Mouse (Mus musculus): ENCODE data around the gene Hdac5. TPM values are rescaled to one million over a fixed set of nuclear protein-coding genes. Genes with fewer than 3 reads are reported as not detected.

The Hdac5 gene
- polyA plus RNA-seq, 1 experiment from 2014 or later, result 70.0 TPM

DNA sequence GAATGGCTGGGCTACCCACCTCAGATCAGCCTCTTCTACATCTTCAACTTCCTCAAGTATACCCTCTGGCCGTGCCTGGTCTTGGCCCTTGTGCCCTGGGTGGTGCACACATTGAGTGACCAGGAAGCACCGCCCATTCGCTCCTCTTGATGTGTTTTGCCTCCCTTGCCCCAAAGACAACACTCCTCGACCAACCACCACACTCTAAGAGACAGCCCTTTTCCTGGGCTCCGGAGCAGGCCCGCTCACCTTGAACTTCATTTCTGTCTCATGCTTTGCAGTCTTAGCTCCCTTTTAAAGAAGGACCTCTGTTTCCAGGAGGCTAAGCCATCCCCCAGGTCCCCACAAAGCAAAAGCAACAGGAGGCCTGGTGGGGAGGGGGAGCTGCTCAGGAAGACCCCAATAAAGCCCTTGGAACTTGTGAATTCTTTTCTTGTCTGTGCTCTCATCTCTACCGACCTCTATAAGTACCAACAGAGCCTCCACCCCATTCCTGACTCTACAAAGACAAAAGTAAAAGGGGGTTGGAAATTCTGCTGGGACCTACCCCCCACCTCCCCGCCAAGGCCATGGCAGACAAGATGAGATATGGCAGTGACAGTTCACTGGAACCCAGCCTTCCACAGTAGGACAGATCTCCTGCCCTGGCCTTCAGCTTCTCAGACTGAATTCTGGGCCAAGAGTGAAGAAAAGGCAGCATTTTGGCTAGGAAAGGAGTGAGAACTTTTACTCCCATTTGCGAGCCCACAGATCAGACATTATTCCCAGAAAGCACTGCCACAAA is 36.1 kb downstream of the Hdac5 start:
- no peak overlapping the region for H3K27ac ChIP-seq
- no peaks in the 10 kb centered on the region for H3K9me3 ChIP-seq
- H3K4me1 ChIP-seq, result peaks cover 12% of the 10 kb centered on the region
- ATAC-seq (ENCODE audit: insufficient number of reproducible peaks, insufficient read depth, low FRiP score, low TSS enrichment), result no peak
- peaks cover 63% of the 10 kb centered on the region for H3K36me3 ChIP-seq
- no peak overlapping the region for H3K4me2 ChIP-seq (replicated peaks)
- H3K4me3 ChIP-seq, result no peak overlapping the region
- 85% methylated on average over 9 of the region's 9 CpGs for WGBS
- no peak overlapping the region for H3K9ac ChIP-seq
- no peaks in the 10 kb centered on the region for H3K27me3 ChIP-seq

- no peaks in the 10 kb centered on the region for H3K27me3 ChIP-seq
- peaks cover 13% of the 10 kb centered on the region for H3K4me1 ChIP-seq
- H3K9ac ChIP-seq, result peak overlapping the region; percentile 19; the same call in 1 of the 2 replicates
- H3K27ac ChIP-seq, result no peak overlapping the region
- ATAC-seq (ENCODE audit: insufficient number of reproducible peaks, insufficient read depth, low FRiP score, low TSS enrichment), result no peak
- WGBS, result 41% methylated on average over 4 of the region's 4 CpGs
- H3K4me2 ChIP-seq (replicated peaks), result peak overlapping the region; percentile 84
- peaks cover 36% of the 10 kb centered on the region for H3K36me3 ChIP-seq
- H3K9me3 ChIP-seq, result no peaks in the 10 kb centered on the region
- H3K4me3 ChIP-seq, result peak overlapping the region; percentile 59; the same call in 1 of the 2 replicates
Observed at GRCm38 (mm10) chr11:102190848-102191247, 39.1 kb downstream of the Hdac5 start.

GRCm38 (mm10) chr11:102189461-102190436 is 40.2 kb downstream of the Hdac5 start, which contains the start of gene G6pc3:
TSS of gene G6pc3 (plus strand) at chr11:102189620.
- Histone ChIP-seq H3K27ac (peak within 1 kb of the TSS; percentile 63), H3K27me3 (no peaks in the 10 kb centered on the region), H3K4me3 (peak within 1 kb of the TSS; percentile 59), H3K36me3 (peaks cover 26% of the 10 kb centered on the region), H3K4me1 (peaks cover 16% of the 10 kb centered on the region), H3K9me3 (no peaks in the 10 kb centered on the region), H3K4me2 (replicated peaks) (peak within 1 kb of the TSS; percentile 84), H3K9ac (peak within 1 kb of the TSS; percentile 67)
- 2% methylated on average over 50 of the region's 50 CpGs for WGBS
- peak; percentile 81 for ATAC-seq (ENCODE audit: insufficient number of reproducible peaks, insufficient read depth, low FRiP score, low TSS enrichment)

DNA sequence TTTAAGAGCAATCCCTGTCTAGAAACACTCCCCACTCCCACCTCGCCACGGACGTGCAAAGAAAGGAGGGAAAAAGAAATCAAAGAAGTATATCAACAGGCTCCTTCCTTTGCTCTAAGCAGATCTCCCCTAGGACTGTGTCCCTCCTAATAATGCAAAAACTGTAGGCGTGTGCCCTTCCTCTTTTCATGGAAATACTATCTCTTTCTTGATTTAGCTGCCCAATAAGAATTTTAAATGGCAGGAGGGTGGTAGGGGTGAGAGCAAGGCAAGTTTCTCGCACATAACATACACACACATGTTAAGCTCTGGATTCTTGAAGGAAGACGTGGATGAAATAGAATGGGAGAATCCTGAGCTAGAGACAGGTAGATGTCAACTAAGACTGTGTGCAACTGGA is 41.0 kb downstream of the Hdac5 start:
- H3K27me3 ChIP-seq, result no peaks in the 10 kb centered on the region
- H3K4me3 ChIP-seq, result peak overlapping the region; percentile 59
- H3K9me3 ChIP-seq, result no peaks in the 10 kb centered on the region
- peaks cover 19% of the 10 kb centered on the region for H3K4me1 ChIP-seq
- peak overlapping the region; percentile 67 for H3K9ac ChIP-seq
- peak overlapping the region; percentile 63 for H3K27ac ChIP-seq
- WGBS, result 69% methylated on average over 6 of the region's 6 CpGs
- H3K36me3 ChIP-seq, result peaks cover 19% of the 10 kb centered on the region
- ATAC-seq (ENCODE audit: insufficient number of reproducible peaks, insufficient read depth, low FRiP score, low TSS enrichment), result no peak
- H3K4me2 ChIP-seq (replicated peaks), result peak overlapping the region; percentile 84

DNA sequence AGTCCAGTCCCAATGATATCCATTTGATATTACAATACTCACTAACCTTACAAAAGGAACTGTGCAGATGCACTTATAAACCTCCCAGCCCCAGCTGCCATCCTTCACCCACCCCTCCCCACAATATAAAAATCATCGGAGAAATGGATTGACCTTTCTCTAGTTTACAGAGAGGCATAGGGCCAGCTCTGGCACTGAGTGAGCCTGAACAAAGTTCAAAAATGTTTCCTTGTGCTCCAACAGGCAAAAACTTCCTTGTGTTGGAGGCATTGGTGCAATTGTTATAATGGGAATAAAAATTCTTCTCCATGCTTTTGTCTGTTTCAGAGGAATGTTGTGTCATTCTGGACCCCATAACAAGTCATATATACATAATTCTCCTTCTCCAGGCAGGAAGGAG is 43.7 kb downstream of the Hdac5 start:
- Histone ChIP-seq H3K27me3 (no peaks in the 10 kb centered on the region), H3K4me2 (replicated peaks) (no peak overlapping the region), H3K36me3 (peaks cover 11% of the 10 kb centered on the region), H3K4me3 (0 out of 2 replicates have a peak overlapping the region, but pooled peaks have one; percentile 92), H3K9me3 (no peaks in the 10 kb centered on the region), H3K27ac (no peak overlapping the region), H3K9ac (no peak overlapping the region), H3K4me1 (peaks cover 27% of the 10 kb centered on the region)
- WGBS, result 90% methylated on average over 1 of the region's 1 CpGs
- no peak for ATAC-seq (ENCODE audit: insufficient number of reproducible peaks, insufficient read depth, low FRiP score, low TSS enrichment)

DNA sequence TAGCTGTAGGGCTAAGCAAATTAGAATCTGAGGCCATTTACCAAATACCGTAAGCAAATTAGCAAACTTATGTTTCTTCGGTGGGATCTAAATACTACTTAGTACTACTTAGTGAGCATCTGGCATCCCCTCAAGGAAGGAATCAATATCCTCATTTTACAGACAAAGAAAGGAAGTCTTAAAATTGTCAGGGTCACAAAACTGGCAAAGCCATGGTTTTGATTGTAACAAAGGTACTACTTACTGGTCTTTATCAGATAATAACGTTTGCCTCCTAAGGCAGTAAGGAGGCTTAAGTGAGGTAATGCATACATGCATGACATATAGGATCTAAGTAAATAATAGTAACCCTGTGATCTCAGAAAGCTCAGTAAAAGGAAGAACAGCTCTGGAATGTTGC is 44.3 kb downstream of the Hdac5 start:
- 49% methylated on average over 3 of the region's 3 CpGs for WGBS
- no peak for ATAC-seq (ENCODE audit: insufficient number of reproducible peaks, insufficient read depth, low FRiP score, low TSS enrichment)
- H3K9ac ChIP-seq, result no peak overlapping the region

GRCm38 (mm10) chr11:102184646-102185495 is 45.1 kb downstream of the Hdac5 start, which contains the start of gene Lsm12:
TSS of gene Lsm12 (minus strand) at chr11:102185296.
- Histone ChIP-seq H3K27me3 (no peaks in the 10 kb centered on the region), H3K27ac (peak within 1 kb of the TSS; percentile 92), H3K36me3 (peaks cover 14% of the 10 kb centered on the region), H3K9ac (peak within 1 kb of the TSS; percentile 89), H3K9me3 (no peaks in the 10 kb centered on the region), H3K4me2 (replicated peaks) (peak within 1 kb of the TSS; percentile 65), H3K4me3 (peak within 1 kb of the TSS; percentile 92), H3K4me1 (peaks cover 17% of the 10 kb centered on the region)
- 1% methylated on average over 68 of the region's 70 CpGs for WGBS
- ATAC-seq (ENCODE audit: insufficient number of reproducible peaks, insufficient read depth, low FRiP score, low TSS enrichment), result peak; percentile 67

More for the DNA sequence above, 44.3 kb downstream of the Hdac5 start:
- Histone ChIP-seq H3K36me3 (peaks cover 14% of the 10 kb centered on the region), H3K4me3 (peak overlapping the region; percentile 92), H3K4me1 (peaks cover 21% of the 10 kb centered on the region), H3K27me3 (no peaks in the 10 kb centered on the region), H3K4me2 (replicated peaks) (peak overlapping the region; percentile 65), H3K27ac (0 out of 2 replicates have a peak overlapping the region, but pooled peaks have one; percentile 92), H3K9me3 (no peaks in the 10 kb centered on the region)

GRCm38 (mm10) chr11:102184253-102184645 is 45.7 kb downstream of the Hdac5 start:
- 6% methylated on average over 7 of the region's 7 CpGs for WGBS
- no peaks in the 10 kb centered on the region for H3K27me3 ChIP-seq

DNA sequence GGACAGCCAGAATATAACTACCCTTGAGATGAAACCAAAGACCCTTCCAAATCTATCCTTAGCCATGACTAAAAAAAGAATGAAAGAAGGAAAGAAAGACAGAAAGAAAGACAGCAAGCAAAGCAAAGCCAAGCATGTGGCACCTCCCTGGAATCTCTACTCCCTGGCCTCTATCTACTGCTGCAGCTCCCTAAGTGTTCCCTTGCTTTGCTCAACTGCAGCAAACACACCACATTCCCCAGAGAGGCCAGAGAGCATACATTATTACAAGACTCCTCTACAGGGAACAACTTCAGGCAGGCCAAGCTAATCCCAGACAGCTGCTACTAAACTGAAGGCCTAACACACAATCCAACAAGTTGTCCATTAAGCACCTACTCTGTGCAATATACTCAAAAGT is 50.1 kb downstream of the Hdac5 start:
- Histone ChIP-seq H3K9ac (no peak overlapping the region), H3K36me3 (peaks cover 44% of the 10 kb centered on the region)

More at GRCm38 (mm10) chr11:102184253-102184645, 45.7 kb downstream of the Hdac5 start:
- H3K27ac ChIP-seq, result peak overlapping the region; percentile 92
- H3K4me3 ChIP-seq, result peak overlapping the region; percentile 92
- H3K9ac ChIP-seq, result peak overlapping the region; percentile 89
- peak overlapping the region; percentile 65 for H3K4me2 ChIP-seq (replicated peaks)
- peaks cover 14% of the 10 kb centered on the region for H3K36me3 ChIP-seq
- H3K9me3 ChIP-seq, result no peaks in the 10 kb centered on the region
- ATAC-seq (ENCODE audit: insufficient number of reproducible peaks, insufficient read depth, low FRiP score, low TSS enrichment), result no peak
- peaks cover 17% of the 10 kb centered on the region for H3K4me1 ChIP-seq

GRCm38 (mm10) chr11:102168689-102169088 is 61.3 kb downstream of the Hdac5 start:
- no peaks in the 10 kb centered on the region for H3K27me3 ChIP-seq
- H3K4me1 ChIP-seq, result no peaks in the 10 kb centered on the region
- WGBS, result 84% methylated on average over 5 of the region's 5 CpGs
- peaks cover 50% of the 10 kb centered on the region for H3K36me3 ChIP-seq
- no peaks in the 10 kb centered on the region for H3K9me3 ChIP-seq
- no peak overlapping the region for H3K4me3 ChIP-seq
- H3K27ac ChIP-seq, result no peak overlapping the region
- no peak overlapping the region for H3K4me2 ChIP-seq (replicated peaks)
- H3K9ac ChIP-seq, result no peak overlapping the region
- no peak for ATAC-seq (ENCODE audit: insufficient number of reproducible peaks, insufficient read depth, low FRiP score, low TSS enrichment)

More for the DNA sequence above, 50.1 kb downstream of the Hdac5 start:
- Histone ChIP-seq H3K4me3 (no peak overlapping the region), H3K9me3 (no peaks in the 10 kb centered on the region), H3K4me1 (peaks cover 13% of the 10 kb centered on the region), H3K27ac (no peak overlapping the region), H3K4me2 (replicated peaks) (no peak overlapping the region), H3K27me3 (no peaks in the 10 kb centered on the region)
- ATAC-seq (ENCODE audit: insufficient number of reproducible peaks, insufficient read depth, low FRiP score, low TSS enrichment), result no peak

- no peak for ATAC-seq (ENCODE audit: insufficient number of reproducible peaks, insufficient read depth, low FRiP score, low TSS enrichment)
- Histone ChIP-seq H3K4me3 (no peak overlapping the region), H3K9ac (no peak overlapping the region), H3K36me3 (peaks cover 56% of the 10 kb centered on the region), H3K27ac (no peak overlapping the region), H3K27me3 (no peaks in the 10 kb centered on the region), H3K4me2 (replicated peaks) (no peak overlapping the region), H3K4me1 (no peaks in the 10 kb centered on the region), H3K9me3 (no peaks in the 10 kb centered on the region)
- 93% methylated on average over 5 of the region's 5 CpGs for WGBS
Observed at GRCm38 (mm10) chr11:102167539-102167938, 62.4 kb downstream of the Hdac5 start.

Measured in embryonic facial prominence, embryonic 12.5 days (tissue).